Mouse (Mus musculus): ENCODE results near the gene Slc12a1.

Gene Slc12a1

DNA sequence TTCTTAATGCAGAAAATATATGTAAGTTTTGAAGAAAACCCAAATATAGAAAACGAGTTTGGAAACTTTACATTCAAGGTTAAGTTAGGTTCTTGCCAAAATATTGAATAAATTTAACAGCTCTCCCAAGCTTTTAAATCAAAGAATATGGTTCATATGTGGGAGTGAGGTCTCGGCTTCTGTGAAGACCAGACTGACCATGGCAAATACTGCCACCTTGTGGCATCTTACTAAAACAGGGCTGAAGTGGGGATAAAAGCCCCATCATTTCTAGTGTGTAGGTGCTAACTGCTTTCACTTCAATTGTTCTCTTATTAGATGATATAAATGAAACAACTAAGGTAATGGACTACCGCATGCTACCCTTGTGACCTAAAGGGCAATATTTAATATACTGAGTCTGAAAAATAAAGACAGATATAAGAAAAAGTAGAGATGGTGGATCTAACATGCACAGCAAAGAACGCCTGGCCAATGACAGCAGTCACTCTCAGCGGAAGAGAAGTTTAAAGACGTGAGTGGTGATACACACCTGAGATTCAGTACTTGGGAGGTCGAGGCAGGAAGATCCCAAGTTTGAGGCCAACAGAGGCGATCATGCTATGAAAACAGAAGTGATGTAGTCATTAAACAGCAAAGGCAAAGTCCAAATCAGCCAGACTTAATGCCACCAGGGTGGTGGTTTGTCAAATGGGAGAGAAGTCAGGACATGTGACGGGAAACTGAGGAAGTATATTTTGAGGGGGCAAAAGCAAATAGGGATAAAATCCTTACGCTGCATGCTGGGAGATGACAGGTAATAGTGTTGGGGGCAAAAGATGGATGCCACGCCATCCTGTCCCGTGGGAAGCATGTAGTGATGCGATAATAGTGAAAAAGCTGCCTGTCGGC lies 107.2 kb downstream of the Slc12a1 start:
- peak; percentile 37 for DNase-seq

DNA sequence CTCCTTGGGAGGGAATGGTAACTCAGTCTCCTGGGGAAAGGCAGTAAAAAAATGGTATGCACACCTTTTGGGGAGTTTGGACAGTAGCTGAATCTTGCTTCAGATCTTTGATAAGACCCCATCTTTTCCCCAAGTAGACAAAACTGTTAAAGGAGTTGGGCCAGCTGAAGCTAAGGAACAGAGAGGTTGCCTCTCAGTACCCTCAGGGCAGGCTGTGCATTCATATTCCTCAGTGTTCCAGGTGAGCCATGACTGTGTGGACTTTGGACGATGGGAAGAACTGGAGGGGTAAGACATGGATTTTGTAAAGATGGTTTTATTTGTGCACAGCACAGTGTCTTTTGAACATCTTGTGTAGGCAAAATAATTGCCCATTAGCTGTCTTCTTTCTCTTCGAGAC lies 108.0 kb downstream of the Slc12a1 start:
- no peak for DNase-seq

DNA sequence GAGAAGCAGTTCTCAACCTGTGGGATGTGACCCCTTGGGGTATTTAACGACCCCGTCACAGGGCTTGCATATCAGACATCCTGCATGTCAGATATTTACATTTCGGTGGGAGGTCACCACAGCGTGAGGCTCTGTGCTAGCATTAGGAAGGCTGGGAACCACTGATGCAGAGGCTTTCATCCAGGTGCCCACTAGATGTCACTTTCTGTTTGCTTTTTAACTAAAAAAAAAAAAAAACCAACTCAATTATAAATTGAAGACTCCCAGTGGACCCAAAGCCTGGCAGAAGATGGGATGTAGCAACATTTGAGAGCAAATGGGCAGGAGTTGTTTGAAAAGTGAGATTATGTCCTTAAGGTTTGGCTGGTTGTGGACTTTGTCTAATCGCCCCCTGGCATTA lies 110.8 kb downstream of the Slc12a1 start:
- DNase-seq = no peak

DNA sequence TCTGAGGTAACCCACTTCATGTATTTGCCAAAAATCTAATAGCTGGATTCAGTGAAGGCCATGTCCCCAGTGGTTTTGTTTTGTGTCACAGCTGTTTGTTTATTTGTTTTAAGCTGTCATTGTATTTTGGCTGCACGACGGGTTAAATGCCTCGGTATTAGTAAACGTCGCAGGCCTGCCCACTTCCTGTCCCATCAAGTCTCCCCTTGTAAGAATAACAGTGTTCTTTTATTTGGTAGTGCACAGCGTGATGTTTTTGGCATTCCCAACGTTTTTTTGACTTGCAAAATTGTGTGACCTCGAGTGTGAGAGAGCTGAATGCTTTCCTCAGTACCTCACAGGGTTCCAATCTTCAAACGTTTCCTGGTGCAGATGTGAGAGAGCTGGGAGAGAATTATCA lies 111.4 kb downstream of the Slc12a1 start:
- no peak for DNase-seq

DNA sequence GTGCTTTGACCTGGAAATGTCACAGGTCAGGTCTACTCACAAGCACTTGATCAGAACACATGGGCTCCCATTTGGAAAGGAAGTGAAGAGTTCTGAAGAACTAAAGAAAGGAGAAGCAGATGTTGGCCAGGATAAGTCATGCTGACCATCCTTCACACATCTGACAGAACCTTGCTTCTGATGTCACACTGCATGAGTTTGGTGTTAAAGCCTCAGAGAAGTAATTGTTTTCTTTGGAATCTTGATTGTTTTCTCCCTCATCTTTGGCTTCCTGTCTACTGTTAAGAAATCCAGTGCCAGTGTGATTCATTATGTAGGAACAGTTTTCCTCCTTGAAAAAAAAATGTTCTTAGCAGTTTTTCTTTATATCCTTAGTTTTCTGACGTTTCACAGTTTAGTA lies 116.6 kb downstream of the Slc12a1 start:
- DNase-seq = no peak

DNA sequence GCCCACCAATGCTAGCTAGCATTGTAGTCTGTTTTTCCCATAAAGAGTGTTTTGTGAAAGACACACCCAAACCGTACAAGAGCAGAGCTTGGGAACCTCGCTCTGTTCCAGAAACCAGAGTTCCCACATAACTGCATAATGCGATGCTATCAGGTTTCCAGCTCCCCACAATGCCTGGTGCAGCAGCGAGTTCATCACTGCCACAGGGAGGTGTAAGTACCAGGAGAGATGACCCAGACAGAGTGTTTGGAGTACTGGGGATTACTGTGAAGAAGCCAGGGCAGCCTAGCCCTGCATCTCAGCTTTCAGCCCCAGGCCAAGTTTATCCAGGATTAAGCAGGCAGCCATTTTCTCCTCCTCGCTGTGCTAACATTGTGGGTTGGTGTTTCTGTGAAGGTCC lies 123.3 kb downstream of the Slc12a1 start:
- no peak for DNase-seq

DNA sequence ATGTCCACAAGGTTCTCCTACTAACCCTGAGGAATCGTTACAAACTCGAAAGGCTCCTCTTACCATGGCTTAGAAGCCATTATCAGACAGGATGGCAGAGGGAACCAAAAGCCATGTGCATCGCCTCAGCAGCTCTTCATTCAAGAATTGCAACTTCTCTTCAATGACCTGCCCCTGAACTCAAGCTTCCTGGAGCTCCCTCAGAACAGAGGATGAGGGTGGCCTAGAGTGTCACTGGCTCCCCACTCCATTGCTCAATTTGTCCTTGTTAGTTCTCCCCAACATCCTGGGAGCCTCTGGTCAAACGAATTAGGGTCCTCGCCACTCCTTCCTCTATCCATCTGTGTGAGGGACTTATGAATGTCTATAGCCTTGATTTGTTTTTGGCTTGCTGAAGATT lies 124.4 kb downstream of the Slc12a1 start:
- DNase-seq = no peak

DNA sequence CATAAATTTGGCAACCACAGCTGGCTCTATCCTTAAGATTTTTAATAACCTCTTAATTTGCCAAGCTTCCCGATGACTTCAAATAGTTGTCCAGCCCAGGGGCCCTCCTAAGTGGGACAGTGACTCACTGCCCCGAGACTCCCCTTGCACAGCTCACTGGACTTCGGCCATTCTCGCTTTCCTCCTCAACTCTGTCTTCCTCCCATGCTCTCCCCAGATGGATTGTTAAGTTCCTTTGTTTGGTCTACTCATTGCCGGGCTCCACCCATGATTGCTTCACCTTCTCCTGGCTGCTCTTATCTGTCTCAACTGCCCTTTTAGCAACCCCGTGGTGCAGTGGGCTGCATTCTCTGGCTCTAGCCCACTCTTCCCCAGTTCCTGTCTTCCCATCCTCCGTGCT lies 126.2 kb downstream of the Slc12a1 start:
- no peak for DNase-seq
